Mouse (Mus musculus) intestine, embryonic 14.5 days (tissue): ENCODE results near the gene Nfatc4. TPM values are rescaled to one million over a fixed set of nuclear protein-coding genes. Genes with fewer than 3 reads are reported as not detected.

ENCODE experiments used
- ATAC-seq: fragments of 200-750 bp; cut with Nextera tagmentation; replicated peaks from 2 replicates; pipeline ENCODE4 v1.8.0; 2017; ENCODE audit warnings: low read depth, moderate number of reproducible peaks, moderate TSS enrichment, moderate library complexity; ENCODE audit not compliant: low FRiP score, low TSS enrichment
- DNase-seq: peaks from one replicate; pipeline ENCODE4 v3.0.0-alpha.2; 2018; ENCODE audit warnings: low spot score
- H3K27ac ChIP-seq: fragments of 300-500 bp; sonication (generic); 2 replicates; pipeline ENCODE4 v1.5.1; 2014; ENCODE audit warnings: low read depth, mild to moderate bottlenecking, control low read depth
- H3K27me3 ChIP-seq: fragments of 300-500 bp; sonication (generic); replicated peaks from 2 replicates; pipeline ENCODE4 v1.6.1; 2014; ENCODE audit warnings: low read length, control low read depth; ENCODE audit not compliant: control insufficient read depth, insufficient read depth
- H3K36me3 ChIP-seq: fragments of 300-500 bp; sonication (generic); 2 replicates; pipeline ENCODE4 v1.6.1; 2014; ENCODE audit warnings: low read length, control low read depth; ENCODE audit not compliant: control insufficient read depth, insufficient read depth
- H3K4me1 ChIP-seq: fragments of 300-500 bp; sonication (generic); replicated peaks from 2 replicates; pipeline ENCODE4 v1.6.1; 2014; ENCODE audit warnings: low read length, control low read depth, mixed read lengths; ENCODE audit not compliant: control insufficient read depth, insufficient read depth
- H3K4me2 ChIP-seq: fragments of 300-500 bp; sonication (generic); 2 replicates; pipeline ENCODE4 v1.6.1; 2014; ENCODE audit warnings: low read length
- H3K4me3 ChIP-seq: fragments of 300-500 bp; sonication (generic); 2 replicates; pipeline ENCODE4 v1.5.1; 2014; ENCODE audit warnings: low read depth, low read length, control low read depth, mixed read lengths
- H3K9ac ChIP-seq: fragments of 300-500 bp; sonication (generic); 2 replicates; pipeline ENCODE4 v1.6.1; 2014; ENCODE audit warnings: mild to moderate bottlenecking, low read length
- H3K9me3 ChIP-seq: fragments of 300-500 bp; sonication (generic); 2 replicates; pipeline ENCODE4 v1.6.1; 2016; ENCODE audit warnings: low read length, control low read depth; ENCODE audit not compliant: control insufficient read depth
- WGBS: fragments of 180-500 bp; shearing (Covaris S2); extraction: QIAGEN DNeasy Blood & Tissue Kit; methylation state at CpG from one replicate; pipeline ENCODE4 v1.1.7; 2014; 5-methylcytosine and 5-hydroxymethylcytosine counted together
- polyA plus RNA-seq: library from polyadenylated mRNA; unstranded; fragments of >200 nt; fragmentation: Nextera tagmentation; extraction: Ambion mirVana; gene quantifications from 2 replicates; pipeline ENCODE4 v1.2.1, GENCODE M21; 2014

Nfatc4 gene
- polyA plus RNA-seq, 1 experiment from 2014 or later, result 34.3 TPM

- Histone ChIP-seq H3K4me1 (peaks cover 36% of the 10 kb centered on the region), H3K4me2 (peak overlapping the region; percentile 86), H3K9ac (peak overlapping the region; percentile 87), H3K36me3 (peaks cover 37% of the 10 kb centered on the region), H3K9me3 (no peaks in the 10 kb centered on the region), H3K27ac (peak overlapping the region; percentile 90), H3K4me3 (peak overlapping the region; percentile 75), H3K27me3 (no peaks in the 10 kb centered on the region)
- peak; percentile 75 for DNase-seq
- under 1% methylated on average over 17 of the region's 37 CpGs for WGBS
- ATAC-seq, result no peak
Observed at GRCm38 (mm10) chr14:55825216-55826051, 2.5 kb downstream of the Nfatc4 start.

GRCm38 (mm10) chr14:55826142-55826541, 3.2 kb downstream of the Nfatc4 start:
- peak overlapping the region; percentile 87 for H3K9ac ChIP-seq
- 11% methylated on average over 15 of the region's 15 CpGs for WGBS
- peak overlapping the region; percentile 75 for H3K4me3 ChIP-seq
- H3K27me3 ChIP-seq, result no peaks in the 10 kb centered on the region
- DNase-seq (no peak), ATAC-seq (no peak)
- peaks cover 44% of the 10 kb centered on the region for H3K36me3 ChIP-seq
- H3K4me1 ChIP-seq, result peaks cover 36% of the 10 kb centered on the region
- H3K4me2 ChIP-seq, result peak overlapping the region; percentile 86
- H3K9me3 ChIP-seq, result no peaks in the 10 kb centered on the region
- H3K27ac ChIP-seq, result peak overlapping the region; percentile 90; the same call in 1 of the 2 replicates

- Histone ChIP-seq H3K27me3 (no peaks in the 10 kb centered on the region), H3K4me3 (peak overlapping the region; percentile 75), H3K4me2 (peak overlapping the region; percentile 86), H3K9ac (peak overlapping the region; percentile 87), H3K4me1 (peaks cover 36% of the 10 kb centered on the region), H3K27ac (peak overlapping the region; percentile 90; the same call in 1 of the 2 replicates), H3K36me3 (peaks cover 50% of the 10 kb centered on the region), H3K9me3 (no peaks in the 10 kb centered on the region)
- no peak for ATAC-seq
- WGBS, result 17% methylated on average over 41 of the region's 41 CpGs
- peak; percentile 72 for DNase-seq
Observed at GRCm38 (mm10) chr14:55826551-55827340, 3.8 kb downstream of the Nfatc4 start.

- ATAC-seq (no peak), DNase-seq (no peak)
- no peak overlapping the region for H3K4me2 ChIP-seq
- H3K9me3 ChIP-seq, result no peaks in the 10 kb centered on the region
- H3K36me3 ChIP-seq, result peaks cover 61% of the 10 kb centered on the region
- H3K4me3 ChIP-seq, result no peak overlapping the region
- H3K9ac ChIP-seq, result no peak overlapping the region
- WGBS, result 37% methylated on average over 3 of the region's 3 CpGs
- no peaks in the 10 kb centered on the region for H3K27me3 ChIP-seq
- H3K27ac ChIP-seq, result peak overlapping the region; percentile 6; the same call in 1 of the 2 replicates
- H3K4me1 ChIP-seq, result peaks cover 33% of the 10 kb centered on the region
Observed at GRCm38 (mm10) chr14:55828716-55829263, 5.8 kb downstream of the Nfatc4 start.

- no peak overlapping the region for H3K4me3 ChIP-seq
- DNase-seq (no peak), ATAC-seq (no peak)
- no peak overlapping the region for H3K9ac ChIP-seq
- no peaks in the 10 kb centered on the region for H3K9me3 ChIP-seq
- no peaks in the 10 kb centered on the region for H3K27me3 ChIP-seq
- 91% methylated on average over 16 of the region's 16 CpGs for WGBS
- no peak overlapping the region for H3K27ac ChIP-seq
- H3K4me1 ChIP-seq, result peaks cover 30% of the 10 kb centered on the region
- no peak overlapping the region for H3K4me2 ChIP-seq
- peaks cover 61% of the 10 kb centered on the region for H3K36me3 ChIP-seq
Observed at GRCm38 (mm10) chr14:55829854-55830253, 6.9 kb downstream of the Nfatc4 start.

- Histone ChIP-seq H3K36me3 (peaks cover 61% of the 10 kb centered on the region), H3K27me3 (no peaks in the 10 kb centered on the region), H3K4me3 (no peak overlapping the region), H3K9ac (no peak overlapping the region), H3K4me2 (no peak overlapping the region), H3K27ac (no peak overlapping the region), H3K9me3 (no peaks in the 10 kb centered on the region), H3K4me1 (peaks cover 30% of the 10 kb centered on the region)
- DNase-seq, result no peak
- 87% methylated on average over 4 of the region's 4 CpGs for WGBS
- ATAC-seq, result no peak
Observed at GRCm38 (mm10) chr14:55830331-55830730, 7.4 kb downstream of the Nfatc4 start.

GRCm38 (mm10) chr14:55833126-55833525, 10.2 kb downstream of the Nfatc4 start:
- H3K27ac ChIP-seq, result no peak overlapping the region
- WGBS, result 88% methylated on average over 4 of the region's 4 CpGs
- peaks cover 47% of the 10 kb centered on the region for H3K36me3 ChIP-seq
- DNase-seq (no peak), ATAC-seq (no peak)
- H3K9me3 ChIP-seq, result no peaks in the 10 kb centered on the region
- no peak overlapping the region for H3K4me3 ChIP-seq
- no peaks in the 10 kb centered on the region for H3K27me3 ChIP-seq
- H3K4me2 ChIP-seq, result no peak overlapping the region
- peaks cover 11% of the 10 kb centered on the region; the same call in 1 of the 2 replicates for H3K4me1 ChIP-seq
- H3K9ac ChIP-seq, result no peak overlapping the region

GRCm38 (mm10) chr14:55834808-55835533, 12.0 kb downstream of the Nfatc4 start:
- Histone ChIP-seq H3K36me3 (peaks cover 29% of the 10 kb centered on the region), H3K4me1 (no peaks in the 10 kb centered on the region), H3K4me2 (no peak overlapping the region), H3K27me3 (no peaks in the 10 kb centered on the region), H3K4me3 (no peak overlapping the region), H3K9ac (no peak overlapping the region), H3K9me3 (no peaks in the 10 kb centered on the region), H3K27ac (no peak overlapping the region)
- no peak for ATAC-seq
- WGBS, result 74% methylated on average over 5 of the region's 5 CpGs
- no peak for DNase-seq
